Mouse (Mus musculus): ENCODE results near the gene Urgcp. TPM values are rescaled to one million over a fixed set of nuclear protein-coding genes. Genes with fewer than 3 reads are reported as not detected.
"Not testable (repeated sequence)": the region's sequence is repeated elsewhere in the genome, so short reads cannot be mapped to it uniquely, and the experiment has no call there.

The Urgcp gene
- total RNA-seq (2021): 10 to 100 TPM; 74.4 to 80.6 TPM
- long read RNA-seq, full-length matches to known transcripts: 86 of 144 reads
- long read RNA-seq, partial matches to known transcripts: 9 of 144 reads
- long read RNA-seq, other reads (novel, unspliced or antisense): 49 of 144 reads

DNA sequence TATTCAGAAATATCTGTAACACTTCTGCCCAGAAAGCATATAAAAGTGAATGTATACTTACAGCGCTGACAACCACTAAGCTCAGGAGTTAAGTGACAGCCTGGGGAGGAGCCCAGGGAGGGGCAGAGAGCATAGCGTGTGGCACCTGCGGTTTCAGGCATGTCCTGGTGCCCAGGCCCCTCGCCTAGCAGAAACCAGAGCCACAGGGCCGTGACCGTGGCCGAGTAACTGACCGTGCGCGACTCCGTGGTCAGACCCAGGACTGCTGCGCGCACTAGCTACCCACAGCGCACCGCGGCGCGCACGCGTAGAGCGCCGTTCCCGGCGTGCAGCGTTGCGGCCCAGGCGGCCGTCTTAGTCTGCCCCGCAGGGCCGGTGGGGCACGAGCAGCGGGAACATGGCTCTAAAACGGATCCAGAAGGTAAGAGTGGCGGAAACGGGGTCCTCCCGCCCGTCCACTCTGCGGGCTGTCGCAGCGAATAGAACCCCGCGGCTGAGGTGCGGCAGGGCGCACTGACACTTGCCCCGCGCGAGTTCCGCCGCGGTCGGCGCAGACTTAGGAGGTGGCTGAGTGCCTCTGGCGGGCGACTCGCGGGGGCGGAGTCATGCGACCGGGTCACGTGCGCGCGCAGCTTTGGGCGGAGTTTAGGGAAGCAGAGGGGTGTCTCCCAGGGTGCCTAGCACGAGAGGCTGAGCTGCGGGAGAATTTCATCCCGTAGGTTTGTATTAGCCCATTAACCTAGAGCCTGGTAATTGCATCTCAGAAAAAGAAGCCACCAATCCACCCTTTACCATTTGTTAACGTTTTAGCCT, at the start of gene Urgcp:
Gene Urgcp, minus strand, starts transcription at position 557 of the 813 bp plus-strand sequence.
- peak; percentile 87 to 92 for DNase-seq (ENCODE audit: low spot score in 2 of 2)

DNA sequence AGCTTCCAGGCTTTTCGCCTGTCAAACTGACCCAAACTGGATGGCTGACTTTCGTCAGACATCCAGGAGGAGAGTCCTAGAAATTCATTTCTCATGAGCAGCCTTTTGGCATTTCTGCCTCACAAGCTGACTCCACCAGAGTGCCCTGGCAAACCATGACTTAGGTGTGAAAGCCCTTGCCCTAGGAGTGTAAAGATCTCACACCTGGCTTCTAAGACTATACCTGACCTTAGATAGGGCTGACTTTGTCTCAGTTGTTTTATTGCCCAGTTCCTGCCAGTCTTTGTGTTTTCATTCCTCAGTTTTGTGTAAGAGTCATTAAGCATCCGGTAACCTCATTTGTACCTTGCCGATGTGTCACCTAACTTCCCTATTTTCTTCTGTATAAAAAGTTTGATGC, 47.3 kb upstream of the Urgcp start:
- not testable (repeated sequence) for DNase-seq (ENCODE audit: low spot score in 2 of 2)

DNA sequence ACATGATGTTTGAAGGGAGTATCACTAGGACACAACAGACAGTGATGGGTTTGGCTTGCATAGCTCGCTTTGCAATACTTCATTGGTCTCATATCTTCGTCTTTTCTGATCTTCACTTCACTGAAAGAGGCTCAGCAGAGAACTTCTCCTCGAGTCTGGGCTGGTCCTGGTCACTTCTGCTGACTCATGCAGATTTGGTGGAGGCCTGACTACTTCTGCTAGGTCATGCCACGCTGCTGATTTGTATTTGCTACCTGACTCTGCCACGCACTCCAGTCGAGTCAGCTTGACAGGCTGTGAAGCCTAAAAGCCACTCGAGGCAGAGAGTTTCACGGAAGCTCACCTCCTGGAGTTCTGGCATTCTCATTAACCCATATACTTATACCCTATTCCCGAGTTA, 45.8 kb upstream of the Urgcp start:
- no peak for DNase-seq (ENCODE audit: low spot score in 2 of 2)

DNA sequence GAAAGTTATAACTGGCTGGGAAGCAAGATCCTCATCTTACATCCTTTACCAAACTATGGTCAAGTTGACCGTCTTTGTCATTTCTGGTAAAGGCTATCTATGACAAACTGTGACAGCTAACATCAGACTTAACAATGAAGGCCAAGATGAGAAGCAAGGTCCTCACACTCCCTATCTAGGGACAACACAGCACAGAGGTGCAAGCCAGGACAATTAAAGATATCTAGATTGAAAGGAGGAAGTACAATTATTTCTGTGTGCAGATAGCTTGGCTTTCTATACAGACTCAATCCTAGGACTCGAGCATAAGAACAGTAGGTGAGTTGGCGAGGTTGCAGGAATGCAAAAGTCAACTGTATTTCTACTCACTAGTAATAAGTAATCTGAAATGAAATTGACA, 43.5 kb upstream of the Urgcp start:
- DNase-seq (ENCODE audit: low spot score in 2 of 2): no peak

DNA sequence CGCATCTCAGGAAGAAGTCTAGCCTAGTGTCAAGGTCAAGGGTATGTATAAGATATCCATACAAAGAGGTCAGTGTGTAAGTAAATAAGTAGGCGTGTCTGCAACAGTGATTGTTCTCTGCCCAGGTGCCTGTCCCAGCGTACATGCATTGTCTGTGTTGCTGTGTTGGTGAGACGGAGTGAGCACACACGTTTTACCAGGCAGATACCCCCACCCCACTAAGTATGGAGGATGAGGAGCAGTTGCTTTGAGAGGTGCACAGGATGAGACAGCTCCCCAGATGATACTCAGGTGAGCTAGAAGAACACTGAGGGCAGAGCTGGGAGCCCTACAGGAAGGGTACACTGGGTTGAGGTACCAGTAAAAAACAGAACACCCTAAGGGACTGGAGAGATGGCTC, 42.0 kb upstream of the Urgcp start:
- no peak for DNase-seq (ENCODE audit: low spot score in 2 of 2)

DNA sequence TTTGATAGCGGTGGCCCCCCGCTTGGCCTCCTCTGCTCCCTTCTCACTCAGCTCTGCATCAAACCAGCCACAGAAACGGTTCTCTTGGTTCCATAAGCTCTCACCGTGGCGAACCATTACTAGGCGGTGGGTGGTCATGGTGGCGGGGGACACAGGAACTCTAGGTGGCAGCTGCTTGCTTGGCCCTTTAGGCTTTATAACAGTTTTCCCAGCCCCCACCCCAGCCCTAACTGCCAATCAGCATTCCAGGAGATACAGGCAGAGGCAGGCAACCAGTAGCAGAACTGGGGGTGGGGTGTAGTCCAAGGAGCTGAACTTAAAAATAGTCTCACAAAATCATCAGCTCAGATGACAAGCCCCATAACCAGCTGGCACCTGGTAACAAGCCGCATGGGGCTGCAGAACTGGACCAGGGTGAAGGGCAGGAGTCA, 41.4 kb upstream of the Urgcp start, which contains the start of gene Pgam2:
Gene Pgam2, minus strand, starts transcription at position 183 of the 431 bp plus-strand sequence.
- peak; percentile 36 to 41 for DNase-seq (ENCODE audit: low spot score in 2 of 2)

DNA sequence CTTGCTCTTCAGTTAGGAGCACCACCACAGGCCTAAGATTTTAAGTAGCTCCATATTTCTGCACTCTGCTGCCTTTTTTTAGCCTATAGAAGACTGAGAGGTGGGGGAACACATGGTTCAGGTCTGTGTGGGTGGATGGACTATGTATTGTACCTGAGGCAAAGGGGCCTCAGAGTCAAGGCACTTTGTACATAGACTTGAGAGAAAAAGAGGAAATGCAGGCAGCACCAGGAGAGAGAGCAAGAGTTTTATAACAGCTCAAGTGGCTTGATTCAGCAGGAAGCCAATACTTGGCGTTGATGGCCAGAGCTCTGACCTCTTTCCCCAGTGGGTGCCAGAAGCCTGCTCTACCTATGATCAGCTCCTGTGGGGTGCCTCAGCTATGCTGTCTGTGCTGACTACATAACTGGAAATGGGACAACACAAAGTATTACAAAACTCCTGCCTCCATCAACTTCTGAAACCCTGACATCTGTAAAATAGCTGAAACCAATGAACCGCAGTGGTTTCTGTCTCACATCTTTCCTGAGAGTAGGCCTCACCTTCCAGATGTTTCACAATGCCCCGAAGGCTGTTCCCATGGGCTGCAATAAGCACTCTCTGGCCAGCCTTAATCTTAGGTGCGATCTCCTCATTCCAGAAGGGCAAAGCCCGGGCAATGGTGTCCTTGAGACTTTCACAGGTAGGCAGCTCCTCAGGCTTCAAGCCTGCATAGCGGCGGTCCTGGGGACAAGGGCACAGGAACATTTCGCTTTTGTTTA, 40.5 kb upstream of the Urgcp start:
- no peak for DNase-seq (ENCODE audit: low spot score in 2 of 2)

DNA sequence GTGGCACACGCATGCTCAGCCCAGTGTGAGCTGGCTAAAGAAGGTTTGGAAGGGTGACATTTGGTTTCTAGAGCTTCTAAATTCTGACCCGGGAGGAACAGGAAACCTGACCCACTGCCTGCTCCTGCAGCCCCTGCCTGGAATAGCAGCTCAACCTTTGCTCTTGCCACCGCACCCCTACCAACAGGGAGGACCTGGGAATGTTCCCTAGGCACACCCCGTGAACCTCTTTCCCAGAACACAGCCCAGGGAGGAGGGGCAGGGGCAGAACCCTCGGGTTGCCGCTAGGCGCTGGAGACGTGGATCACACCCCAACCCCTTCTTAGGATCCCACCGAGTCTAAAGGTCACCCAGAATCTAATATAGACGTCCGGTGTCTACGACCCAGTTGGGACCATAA, 39.8 kb upstream of the Urgcp start:
- no peak for DNase-seq (ENCODE audit: low spot score in 2 of 2)

DNA sequence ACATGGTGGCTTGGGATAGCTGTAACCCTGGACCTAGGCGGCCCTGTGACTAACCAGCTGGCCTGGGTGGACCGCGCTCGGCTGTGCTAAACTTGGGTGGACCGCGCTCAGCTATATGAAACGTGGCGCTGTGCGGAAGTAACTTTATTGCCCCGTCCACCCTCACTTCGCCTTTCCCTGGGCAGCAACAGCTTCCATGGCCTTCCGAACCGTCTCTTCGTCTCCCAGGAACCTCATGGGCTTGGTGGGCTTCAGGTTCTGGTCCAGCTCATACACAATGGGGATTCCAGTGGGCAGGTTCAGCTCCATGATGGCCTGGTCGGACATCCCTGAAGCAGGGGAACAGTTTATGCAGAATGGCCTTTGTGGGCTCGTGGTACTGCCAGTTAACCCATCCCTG, 39.3 kb upstream of the Urgcp start:
- no peak for DNase-seq (ENCODE audit: low spot score in 2 of 2)

DNA sequence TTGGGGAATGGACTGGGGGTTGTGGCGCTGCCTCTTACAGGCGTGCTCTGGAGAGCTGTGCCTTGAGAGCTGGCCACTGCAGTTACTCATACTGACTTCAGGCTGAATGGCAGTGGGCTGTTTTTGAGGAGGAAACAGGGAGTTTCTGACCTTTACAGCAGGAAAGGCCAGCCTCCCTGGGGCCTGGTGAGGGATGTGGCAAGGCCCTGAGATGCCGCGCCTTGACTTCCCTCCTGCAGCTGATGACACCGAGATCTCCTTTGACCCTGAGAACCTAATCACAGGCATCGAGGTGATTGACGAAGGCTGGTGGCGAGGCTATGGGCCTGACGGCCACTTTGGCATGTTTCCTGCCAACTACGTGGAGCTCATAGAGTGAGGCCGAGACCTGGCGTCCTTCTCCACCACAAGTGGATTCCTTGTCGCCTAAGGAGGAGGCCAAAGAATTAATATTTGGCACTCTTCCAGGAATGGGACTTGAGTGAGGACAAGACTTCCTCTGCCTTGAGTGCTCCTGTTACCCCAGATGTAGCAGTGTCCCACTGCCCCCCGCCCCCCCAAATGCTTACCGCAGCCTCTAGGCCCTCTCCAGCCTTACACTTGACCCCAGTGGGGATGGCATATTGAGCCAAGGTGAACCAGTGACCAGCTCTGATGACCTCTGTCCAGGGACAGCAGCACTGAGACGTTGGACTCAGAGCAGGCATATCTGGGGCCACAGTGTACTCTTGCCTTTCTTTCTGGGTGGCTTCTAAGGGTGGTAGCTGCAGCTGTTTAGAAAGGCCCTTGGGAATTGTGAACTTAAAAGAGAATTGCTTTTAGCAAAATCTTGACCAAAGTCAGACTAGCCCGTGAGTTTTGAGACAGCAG, 37.7 kb upstream of the Urgcp start:
- no peak for DNase-seq (ENCODE audit: low spot score in 2 of 2)

DNA sequence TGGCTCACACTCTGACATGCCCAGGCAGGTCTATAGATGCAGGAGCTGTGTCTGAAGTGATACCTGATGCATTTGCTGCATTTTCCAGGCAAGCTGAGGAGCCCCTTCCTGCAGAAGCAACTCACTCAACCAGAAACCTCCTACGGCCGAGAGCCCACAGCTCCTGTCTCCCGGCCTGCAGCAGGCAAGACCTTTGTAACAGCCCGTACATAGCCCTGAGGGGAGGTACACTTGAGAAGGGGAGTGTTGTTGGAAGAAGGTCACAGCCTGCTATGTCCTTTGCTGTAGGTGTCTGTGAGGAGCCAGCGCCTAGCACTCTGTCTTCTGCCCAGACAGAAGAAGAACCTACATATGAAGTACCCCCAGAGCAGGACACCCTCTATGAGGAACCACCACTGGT, 35.8 kb upstream of the Urgcp start:
- DNase-seq (ENCODE audit: low spot score in 2 of 2): no peak

DNA sequence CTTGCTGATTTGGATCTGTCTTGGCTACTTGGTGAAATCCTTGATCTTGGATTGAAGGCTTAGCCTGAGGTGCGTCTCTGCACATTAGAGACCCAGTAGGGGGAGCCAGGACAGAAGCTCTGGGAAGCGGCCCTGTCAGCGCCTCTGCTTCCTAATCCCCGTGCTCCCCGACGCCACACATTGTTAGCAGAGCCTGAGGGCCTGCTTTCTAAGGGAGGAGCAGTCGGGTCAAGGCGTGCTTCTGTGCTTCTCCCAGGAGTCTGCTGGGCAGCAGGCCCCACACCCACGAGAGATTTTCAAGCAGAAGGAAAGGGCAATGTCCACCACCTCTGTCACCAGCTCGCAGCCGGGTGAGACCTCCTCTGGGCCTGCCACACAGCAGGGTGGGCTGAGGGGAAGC, 35.2 kb upstream of the Urgcp start:
- no peak for DNase-seq (ENCODE audit: low spot score in 2 of 2)

DNA sequence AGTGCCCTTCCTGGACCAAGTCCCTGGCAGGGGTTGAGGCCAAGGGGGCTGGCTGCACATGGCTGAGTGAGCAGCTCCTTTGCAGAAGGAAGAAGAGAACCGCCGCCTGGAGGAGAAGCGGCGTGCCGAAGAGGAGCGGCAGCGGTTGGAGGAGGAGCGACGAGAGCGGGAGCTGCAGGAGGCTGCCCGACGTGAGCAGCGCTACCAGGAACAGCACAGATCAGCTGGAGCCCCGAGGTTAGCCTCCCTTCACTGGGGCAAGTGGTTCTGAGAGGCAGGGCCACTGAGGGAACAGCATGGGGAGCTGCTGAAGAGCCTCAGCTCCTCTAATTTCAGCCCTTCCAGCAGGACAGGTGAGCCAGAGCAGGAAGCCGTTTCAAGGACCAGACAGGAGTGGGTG, 34.8 kb upstream of the Urgcp start:
- DNase-seq (ENCODE audit: low spot score in 2 of 2): no peak

DNA sequence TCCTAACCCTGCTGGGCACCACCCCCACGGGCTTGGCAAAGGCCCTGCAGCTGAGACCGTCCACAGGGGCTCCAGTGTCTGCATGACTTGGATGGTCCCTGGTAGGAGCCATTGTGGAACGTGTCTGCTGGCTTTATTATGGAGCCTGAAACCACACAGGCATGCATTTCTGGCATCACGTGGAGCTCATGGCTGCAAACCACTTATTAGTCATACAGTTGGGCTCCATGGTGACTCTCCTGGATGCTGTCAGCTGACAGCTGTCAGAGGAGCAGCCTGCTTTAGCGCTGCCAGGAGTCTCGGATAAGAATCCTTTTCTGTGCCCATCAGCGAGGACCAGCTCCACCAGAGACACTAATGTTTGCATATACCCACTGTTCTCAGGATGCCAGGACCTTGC, 33.5 kb upstream of the Urgcp start:
- peak; percentile 74 to 86 for DNase-seq (ENCODE audit: low spot score in 2 of 2)

DNA sequence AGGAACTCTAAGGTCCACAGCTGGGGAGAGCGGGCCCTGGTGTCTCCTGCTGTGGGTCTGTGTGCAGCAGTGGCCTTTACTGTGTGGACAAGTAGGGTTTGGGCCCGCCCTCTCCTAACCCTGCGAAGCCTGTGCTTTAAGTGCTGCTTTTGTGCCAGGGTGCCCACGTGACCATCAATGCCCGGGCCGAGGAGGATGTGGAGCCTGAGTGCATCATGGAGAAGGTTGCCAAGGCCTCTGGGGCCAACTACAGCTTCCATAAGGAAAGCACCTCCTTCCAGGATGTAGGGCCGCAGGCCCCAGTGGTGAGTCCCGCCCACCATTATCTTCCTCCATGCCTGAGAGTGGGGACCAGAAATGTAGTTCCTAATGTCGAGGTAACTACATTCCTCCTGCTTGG, 33.1 kb upstream of the Urgcp start:
- no peak for DNase-seq (ENCODE audit: low spot score in 2 of 2)

DNA sequence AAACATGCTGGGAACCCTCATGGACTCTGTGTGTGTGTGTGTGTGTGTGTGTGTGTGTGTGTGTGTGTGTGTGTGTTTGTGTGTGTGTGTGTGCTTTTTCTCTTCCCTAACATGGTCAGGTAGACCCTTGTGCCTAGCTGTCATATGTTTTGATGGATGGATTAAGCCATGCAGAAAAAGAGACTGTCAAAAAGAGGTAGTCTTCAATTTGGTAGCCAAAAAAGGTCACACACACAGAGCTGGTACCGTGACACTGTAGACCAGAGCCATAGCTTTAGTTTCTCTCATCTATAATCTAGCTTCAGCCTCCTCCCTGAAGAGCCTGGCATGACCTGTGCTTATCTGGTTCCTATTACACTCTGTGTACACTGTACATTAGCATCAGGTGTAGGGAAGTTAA, 28.3 kb upstream of the Urgcp start:
- DNase-seq (ENCODE audit: low spot score in 2 of 2): no peak

DNA sequence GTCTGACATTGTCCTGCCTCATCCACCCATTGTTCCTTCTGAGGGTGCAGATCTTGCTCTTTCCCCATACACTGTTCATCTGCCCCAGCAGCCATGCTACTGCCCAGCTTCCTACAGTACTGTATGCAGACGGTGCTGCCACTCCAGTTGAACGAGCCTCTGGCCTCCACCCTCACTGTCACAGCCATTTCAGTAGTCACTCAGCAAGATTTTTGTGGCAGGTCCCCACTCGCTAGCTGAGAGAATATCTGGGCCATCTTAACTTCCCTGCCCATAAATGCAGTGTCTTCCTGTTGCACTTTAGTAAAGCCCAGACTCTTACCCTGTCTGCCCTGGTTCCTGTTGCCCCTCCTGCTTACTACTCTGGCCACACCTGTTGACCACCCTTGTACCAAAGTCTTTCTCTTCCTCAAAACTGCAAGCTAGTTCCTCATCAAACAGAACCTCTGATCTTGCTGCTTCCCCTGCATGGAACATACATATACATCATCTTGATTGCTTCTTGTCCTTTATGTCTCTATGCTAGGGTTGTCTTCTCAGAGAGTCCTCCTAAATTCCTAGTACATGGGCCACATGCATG, 27.7 kb upstream of the Urgcp start:
- no peak for DNase-seq (ENCODE audit: low spot score in 2 of 2)

DNA sequence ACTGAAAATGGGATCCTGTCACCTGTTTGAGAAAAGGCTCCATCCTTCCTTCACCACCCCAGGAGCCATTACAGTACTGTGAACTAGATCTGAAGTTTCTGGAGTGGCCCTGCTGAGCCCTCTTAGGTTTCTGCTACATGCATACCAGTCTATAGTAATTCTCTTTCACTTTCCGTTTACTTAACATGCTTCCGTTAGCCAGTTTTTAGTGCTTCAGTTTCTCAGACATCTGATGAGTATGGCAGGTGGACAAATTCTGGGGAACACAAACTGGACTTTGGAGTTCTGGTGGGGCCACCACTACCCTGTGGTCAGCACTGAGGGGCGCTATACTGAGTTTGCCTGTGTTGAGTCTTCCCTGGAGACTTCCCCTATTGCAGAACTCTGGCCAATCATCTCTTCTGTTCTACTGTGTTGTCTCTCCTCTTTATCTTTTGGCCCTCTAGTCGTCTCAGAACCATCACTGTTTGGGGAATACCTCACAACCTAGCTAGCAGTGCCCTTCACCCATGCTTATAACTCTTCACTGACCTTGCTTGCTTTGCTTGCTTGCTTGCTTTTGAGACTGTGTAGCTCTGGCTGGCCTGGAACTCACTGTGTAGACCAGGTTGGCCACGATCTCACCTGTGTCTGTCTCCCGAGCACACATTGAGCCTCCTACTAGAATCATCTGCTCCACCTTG, 27.0 kb upstream of the Urgcp start:
- no peak for DNase-seq (ENCODE audit: low spot score in 2 of 2)

DNA sequence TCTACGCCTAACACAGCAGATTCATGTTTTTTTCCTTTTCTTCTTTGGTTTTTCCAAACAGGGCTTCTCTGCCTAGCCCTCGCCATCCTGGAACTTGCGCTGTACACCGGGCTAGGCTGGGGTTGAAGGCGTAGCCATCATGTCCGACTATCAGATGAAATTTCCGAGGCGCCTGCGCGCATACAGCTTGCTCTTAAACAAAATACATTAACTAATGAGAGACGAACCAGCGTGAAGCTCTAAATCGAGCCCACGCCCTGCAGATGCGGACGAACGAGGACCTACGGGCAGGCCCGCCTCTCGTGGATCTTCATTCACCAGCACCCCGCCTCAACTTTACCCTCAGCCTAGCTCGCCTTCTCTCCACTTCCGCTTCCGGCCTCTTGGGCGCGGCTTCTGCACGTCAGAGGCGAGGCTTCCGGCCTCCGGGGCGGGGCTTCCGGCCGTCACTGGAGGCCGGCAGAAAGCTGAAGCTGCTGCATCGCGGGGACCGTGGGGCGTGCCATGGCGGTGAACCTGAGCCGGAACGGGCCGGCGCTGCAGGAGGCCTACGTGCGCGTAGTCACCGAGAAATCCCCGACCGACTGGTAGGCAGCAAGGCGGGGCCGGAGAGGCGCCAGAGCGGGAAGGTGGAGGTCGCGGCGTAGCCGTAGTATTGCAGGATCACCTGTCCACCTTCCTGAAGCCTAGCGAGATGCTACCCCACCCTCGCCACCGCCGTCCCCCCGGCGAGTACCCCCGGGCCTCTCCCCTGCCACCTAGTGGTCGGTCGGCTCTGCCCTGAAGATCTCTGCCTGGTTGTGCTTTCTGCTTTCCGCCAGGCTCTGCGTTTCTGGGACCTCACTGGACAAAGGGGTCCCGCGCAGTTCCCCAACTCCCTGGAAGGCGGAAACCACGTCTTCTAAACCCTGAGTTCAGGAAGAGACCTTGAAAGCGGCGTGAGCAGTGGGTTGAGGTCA, 26.2 kb upstream of the Urgcp start, which contains the start of gene Dbnl:
Gene Dbnl, plus strand, starts transcription at position 433 of the 959 bp plus-strand sequence.
- DNase-seq (ENCODE audit: low spot score in 2 of 2): peak; percentile 94 to 96

Data from layer of hippocampus, adult 18-20 months (tissue).